Mouse (Mus musculus): Measurements from ENCODE around the gene Cnp. TPM values are rescaled to one million over a fixed set of nuclear protein-coding genes. Genes with fewer than 3 reads are reported as not detected.
"Not testable (repeated sequence)": the region's sequence is repeated elsewhere in the genome, so short reads cannot be mapped to it uniquely, and the experiment has no call there.

The Cnp gene
- 34.8 and 36.4 TPM in 2 replicates for total RNA-seq (2017)

DNA sequence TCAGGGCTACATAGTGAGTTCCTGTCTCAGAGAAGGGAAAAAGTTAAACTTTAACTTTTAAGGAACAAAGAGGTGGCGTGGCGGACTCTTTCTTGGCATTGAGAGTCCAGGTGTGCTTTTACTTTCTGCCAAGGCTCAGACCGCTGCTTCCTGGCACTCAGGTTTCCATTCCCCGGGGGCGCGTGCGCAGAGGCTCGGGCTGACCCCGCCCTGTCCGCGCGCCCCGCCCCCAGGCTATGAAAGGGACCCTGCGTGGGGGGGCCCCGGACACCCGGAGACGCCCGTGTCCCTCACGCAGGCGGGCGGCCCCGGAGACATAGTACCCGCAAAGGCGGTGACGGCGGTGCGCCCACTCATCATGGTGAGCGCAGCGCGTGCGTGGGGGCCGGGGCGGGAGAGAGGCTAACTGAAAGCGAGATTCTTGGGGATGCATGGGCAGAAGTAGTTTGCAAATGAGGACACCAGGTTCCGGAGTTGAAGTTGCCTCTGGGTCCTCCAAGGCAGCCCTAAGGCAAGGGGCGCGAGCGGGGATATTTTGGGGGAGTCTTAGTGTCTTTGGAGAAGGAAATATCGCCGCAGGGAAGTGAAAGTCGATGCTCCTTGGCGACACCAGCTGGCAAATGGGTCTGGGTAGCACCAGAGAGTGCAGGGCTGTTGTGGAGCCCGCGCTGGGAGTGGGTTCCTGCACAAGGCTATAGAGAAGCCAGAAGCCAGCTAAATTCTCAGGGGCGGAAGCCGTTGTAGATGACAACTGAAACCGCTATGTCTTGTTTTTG is at the start of gene Cnp:
Gene Cnp (plus strand): TSS at position 197 of the 776 bp plus-strand sequence.
- ATAC-seq (replicated peaks; ENCODE audit: low read depth, poor library complexity, severe bottlenecking), result peak; percentile 42

- no peak for ATAC-seq (replicated peaks; ENCODE audit: low read depth, poor library complexity, severe bottlenecking)
Observed at GRCm38 (mm10) chr11:100524987-100525630, 49.6 kb upstream of the Cnp start.

DNA sequence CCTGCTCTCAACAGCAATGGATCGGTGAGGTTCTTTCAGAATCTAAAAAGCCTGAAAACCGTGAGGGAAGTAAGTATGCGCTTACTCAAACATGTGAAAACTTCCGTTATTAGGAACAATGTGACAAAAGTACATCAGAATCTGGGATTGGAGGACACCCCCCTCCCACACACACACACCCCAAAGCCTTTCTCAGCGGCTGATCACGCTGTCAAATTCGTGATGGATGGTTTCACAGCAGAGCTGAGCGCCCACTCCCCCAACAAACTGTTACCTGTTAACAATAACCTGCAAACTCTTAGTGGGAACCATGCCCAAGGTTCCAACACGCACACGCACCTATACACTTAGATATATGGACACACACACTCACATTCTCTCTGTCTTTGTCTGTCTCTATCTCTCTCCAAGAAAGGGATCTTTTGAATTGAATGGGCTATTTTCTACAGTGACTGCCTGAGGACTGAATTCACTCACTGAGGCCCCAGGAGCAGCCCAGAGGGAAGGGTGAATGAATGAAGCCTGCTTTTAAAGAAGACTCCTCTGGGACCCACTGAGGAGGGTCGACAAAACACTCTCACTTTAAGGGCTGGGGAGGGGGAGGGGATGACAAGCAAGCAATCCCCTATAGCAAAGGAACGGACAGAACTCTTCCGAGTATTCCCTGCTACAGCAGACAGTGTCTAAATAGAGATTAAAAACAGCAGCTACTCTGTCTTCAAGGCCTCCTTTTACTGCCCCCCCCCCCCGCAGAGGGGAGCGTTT is 48.5 kb upstream of the Cnp start:
- ATAC-seq (replicated peaks; ENCODE audit: low read depth, poor library complexity, severe bottlenecking), result no peak

DNA sequence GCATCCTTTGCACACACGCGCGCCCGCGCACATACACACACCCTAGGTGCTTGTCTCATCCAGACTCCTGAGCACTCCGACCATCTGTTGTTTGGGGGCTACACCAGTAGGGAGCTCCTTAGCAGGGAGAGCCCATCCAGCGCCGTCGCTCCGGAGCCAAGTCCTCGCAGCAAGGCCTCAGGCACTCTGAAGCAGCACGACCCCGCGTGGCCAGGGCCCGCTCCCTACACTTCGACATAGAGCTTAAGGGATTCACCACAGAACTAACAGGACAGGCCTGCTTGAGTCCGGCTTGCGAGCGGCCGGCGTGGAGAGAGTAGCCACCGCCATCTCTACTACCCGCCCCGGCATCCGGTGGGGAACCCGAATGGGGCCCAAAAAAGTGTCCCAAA is 47.6 kb upstream of the Cnp start:
- peak; percentile 26 for ATAC-seq (replicated peaks; ENCODE audit: low read depth, poor library complexity, severe bottlenecking)

GRCm38 (mm10) chr11:100527458-100528374 is 47.0 kb upstream of the Cnp start, which contains the start of gene Acly:
Gene Acly (minus strand): TSS chr11:100528000.
- ATAC-seq (replicated peaks; ENCODE audit: low read depth, poor library complexity, severe bottlenecking), result peak; percentile 95

DNA sequence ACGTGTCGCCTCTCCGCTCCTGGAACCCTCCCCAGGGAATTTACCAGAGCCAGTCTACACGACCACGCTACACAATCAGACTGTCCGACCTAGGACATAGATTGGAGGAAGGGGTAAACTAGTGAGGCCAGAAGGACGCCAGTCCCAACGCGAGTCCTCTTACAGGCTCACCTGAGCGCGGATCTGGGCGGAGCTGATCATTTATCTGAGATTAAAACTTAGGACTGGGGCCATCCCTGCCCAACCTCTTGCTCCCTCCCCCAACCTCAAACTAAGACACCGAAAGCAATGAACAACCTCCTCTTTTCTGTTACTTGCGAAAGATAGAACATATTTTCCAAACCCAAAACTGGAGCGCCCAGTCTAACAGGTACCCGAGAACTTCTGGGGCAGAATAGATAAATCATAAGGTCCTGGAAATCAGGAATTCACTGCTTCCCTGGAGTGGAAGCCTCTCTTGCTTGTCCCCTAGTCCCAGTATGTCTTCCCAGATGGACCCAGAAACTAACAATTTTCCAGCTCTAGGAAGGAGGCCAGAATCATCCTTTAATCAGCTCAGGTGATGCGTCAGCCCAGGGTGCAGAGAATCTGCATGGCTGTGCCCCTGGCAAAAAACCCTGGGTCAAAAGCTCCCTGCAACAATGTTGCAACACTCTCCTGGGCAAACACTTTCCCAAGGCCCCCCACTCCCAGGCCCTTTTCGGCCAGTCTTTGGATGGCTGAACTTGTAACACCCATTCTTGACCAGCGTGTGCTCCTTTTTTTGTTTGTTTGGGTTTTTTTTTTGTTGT is 46.1 kb upstream of the Cnp start:
- ATAC-seq (replicated peaks; ENCODE audit: low read depth, poor library complexity, severe bottlenecking), result no peak

DNA sequence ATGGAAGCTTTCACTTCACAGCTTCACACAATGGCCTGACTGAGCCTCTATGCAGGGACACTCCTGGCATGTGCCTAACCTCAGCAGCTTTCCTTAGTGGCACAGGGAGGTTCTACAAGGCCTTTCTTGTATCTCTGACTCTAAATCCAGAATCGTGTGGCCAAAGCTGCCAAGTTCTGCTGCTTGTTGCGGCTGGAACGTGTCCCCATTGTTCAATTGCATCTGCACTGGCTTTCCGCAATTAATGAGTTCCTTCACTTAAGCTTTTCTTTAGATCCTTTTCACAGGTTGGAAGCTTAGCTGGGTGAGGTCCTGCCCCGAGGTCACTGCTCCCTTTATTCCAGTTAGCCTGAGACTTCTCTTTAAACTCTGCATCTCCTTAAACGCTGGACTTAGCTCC is 40.8 kb upstream of the Cnp start:
- no peak for ATAC-seq (replicated peaks; ENCODE audit: low read depth, poor library complexity, severe bottlenecking)

DNA sequence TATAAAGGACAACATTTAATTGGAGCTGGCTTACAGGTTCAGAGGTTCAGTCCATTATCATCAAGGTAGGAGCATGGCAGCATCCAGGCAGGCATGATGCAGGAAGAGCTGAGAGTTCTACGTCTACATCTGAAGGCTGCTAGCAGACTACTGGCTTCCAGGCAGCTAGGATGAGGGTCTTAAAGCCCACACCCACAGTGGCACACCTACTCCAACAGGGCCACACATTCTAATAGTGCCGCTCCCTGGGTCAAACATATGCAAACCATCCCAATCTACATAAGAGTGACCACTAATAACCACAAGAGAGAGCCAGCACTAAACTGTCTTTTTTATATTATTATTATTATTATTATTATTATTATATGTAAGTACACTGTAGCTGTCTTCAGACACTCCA is 40.3 kb upstream of the Cnp start:
- ATAC-seq (replicated peaks; ENCODE audit: low read depth, poor library complexity, severe bottlenecking), result not testable (repeated sequence)

DNA sequence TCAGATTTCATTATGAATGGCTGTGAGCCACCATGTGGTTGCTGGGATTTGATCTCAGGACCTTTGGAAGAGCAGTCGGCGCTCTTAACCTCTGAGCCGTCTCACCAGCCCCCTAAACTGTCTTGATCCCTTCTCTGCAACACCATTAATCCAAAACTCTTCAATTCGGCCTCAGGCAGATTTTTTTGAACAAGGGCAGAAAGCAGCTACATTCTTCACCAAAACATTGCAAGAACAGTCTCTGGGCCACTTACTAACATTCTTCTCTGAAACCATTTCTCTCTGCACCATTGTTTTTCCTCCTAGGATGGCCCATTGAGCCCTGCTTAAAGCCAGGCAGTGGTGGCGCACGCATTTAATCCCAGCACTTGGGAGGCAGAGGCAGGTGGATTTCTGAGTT is 39.9 kb upstream of the Cnp start:
- ATAC-seq (replicated peaks; ENCODE audit: low read depth, poor library complexity, severe bottlenecking), result not testable (repeated sequence)

GRCm38 (mm10) chr11:100535996-100536395 is 38.7 kb upstream of the Cnp start:
- no peak for ATAC-seq (replicated peaks; ENCODE audit: low read depth, poor library complexity, severe bottlenecking)

GRCm38 (mm10) chr11:100536466-100536865 is 38.2 kb upstream of the Cnp start:
- 0 out of 2 replicates have a peak, but pooled peaks have one; percentile 15 for ATAC-seq (replicated peaks; ENCODE audit: low read depth, poor library complexity, severe bottlenecking)

- no peak for ATAC-seq (replicated peaks; ENCODE audit: low read depth, poor library complexity, severe bottlenecking)
Observed at GRCm38 (mm10) chr11:100540966-100541365, 33.7 kb upstream of the Cnp start.

- no peak for ATAC-seq (replicated peaks; ENCODE audit: low read depth, poor library complexity, severe bottlenecking)
Observed at GRCm38 (mm10) chr11:100541577-100541976, 33.1 kb upstream of the Cnp start.

DNA sequence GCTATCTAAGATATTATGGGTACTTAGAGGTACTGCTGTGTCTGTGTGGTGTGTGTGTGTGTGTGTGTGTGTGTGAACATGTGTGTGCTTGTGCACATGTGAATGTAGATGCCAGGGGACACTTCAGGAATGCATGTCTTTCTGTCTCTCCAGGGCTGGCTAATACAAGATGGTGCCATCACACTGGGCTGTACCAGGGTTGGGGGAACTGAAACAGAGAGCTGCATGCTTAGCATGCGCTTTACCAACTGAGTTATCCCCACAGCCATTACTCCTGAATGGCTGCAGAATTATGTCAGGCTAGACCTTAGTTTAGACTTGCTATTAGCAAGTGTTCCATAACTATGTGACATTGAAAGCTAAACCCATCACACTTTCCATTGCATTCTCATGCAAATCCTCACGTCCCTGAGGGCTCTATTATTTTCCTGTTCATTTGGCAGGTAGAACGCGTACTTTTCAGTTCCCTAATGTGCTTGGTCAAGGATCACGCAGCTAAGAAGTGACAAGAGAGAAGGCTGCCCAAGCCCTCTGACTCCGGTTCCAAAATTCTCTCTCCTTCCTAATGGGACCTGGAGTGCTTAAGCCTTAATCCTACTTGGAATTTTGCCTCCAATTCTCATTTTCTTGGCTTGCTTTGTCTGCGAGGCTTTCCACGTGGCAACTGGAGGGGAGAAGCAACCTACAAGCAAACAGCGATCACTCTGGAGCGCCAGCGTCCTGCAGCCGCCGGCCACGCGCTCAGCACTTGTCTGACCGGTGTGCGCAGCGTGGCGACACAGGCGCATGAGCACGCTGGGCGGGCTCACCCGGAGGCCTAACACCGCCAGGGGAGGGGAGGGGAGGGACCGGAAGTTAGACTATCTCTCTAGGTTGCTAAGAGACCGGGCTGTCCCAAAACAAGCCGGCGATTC is 29.6 kb upstream of the Cnp start, which contains the start of gene Ttc25:
Gene Ttc25 (plus strand): TSS at position 776 of the 914 bp plus-strand sequence.
- ATAC-seq (replicated peaks; ENCODE audit: low read depth, poor library complexity, severe bottlenecking), result peak; percentile 94

DNA sequence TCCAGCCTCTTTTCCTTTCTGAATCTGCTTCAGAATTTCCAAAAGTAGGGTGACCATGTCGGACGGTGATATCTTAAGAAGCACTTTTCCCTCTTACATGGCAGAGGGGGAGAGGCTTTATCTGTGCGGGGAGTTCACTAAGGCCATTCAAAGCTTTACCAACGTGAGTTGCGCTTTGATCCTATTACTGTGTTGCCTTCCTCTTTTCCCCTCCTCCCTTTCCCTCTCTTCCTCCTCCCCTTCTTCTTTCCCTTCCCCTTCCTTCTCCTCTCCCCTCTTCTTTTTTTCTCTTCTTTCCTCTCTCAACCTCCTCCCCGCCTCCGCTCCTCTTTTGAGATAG is 29.0 kb upstream of the Cnp start:
- ATAC-seq (replicated peaks; ENCODE audit: low read depth, poor library complexity, severe bottlenecking), result peak; percentile 40; the same call in 1 of the 2 replicates

DNA sequence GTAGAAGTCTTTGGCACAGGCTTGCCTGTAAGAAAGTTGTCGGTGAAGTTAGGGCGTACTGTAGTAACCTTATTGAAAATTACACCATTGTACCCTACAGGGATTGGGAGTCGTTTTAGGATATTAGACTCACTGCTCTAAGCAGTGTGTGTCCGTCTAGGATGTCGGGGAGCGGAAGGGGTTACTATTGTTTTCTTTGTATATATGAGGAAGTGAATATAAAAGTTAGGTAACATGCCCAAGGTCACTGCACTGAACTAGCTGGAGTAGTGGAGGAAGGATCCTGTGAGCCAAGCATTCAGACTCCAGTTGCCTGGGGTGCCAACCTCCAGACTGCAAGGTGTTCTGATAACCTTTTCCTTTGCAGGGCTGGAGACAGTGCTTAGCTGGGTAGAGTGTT is 27.7 kb upstream of the Cnp start:
- peak; percentile 19; the same call in 1 of the 2 replicates for ATAC-seq (replicated peaks; ENCODE audit: low read depth, poor library complexity, severe bottlenecking)

- ATAC-seq (replicated peaks; ENCODE audit: low read depth, poor library complexity, severe bottlenecking), result no peak
Observed at GRCm38 (mm10) chr11:100548141-100548540, 26.6 kb upstream of the Cnp start.

DNA sequence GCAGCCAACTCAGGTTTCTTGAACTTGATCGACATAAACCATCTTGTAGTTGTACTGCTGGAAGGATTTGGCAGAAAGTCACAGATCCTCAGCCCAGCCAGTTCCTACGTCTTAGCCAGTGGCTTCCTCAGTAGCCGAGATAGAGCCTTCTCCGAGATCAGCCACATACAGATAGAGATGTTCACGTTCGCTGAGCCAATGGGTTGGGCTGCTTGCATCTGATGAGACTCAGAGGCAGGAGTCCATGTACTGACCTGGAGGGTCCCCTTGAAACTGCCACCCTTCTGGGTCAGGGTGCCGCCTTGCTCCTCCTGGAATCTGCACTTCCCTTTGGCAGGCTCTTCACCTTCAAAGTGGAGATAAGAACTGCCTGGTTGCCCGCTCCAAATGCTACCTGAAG is 25.2 kb upstream of the Cnp start:
- ATAC-seq (replicated peaks; ENCODE audit: low read depth, poor library complexity, severe bottlenecking), result no peak
